Mouse (Mus musculus) erythroblast, embryonic 14.5 days (primary cell): ENCODE data around the gene Zfp974.

Source experiments
- GATA1 ChIP-seq: IDR thresholded peaks from 2 replicates; pipeline ENCODE4 v1.6.1; 2012; ENCODE audit warnings: low read length, inconsistent platforms, mixed read lengths
- TAL1 ChIP-seq: IDR thresholded peaks from 3 replicates; pipeline ENCODE4 v1.6.1; 2012; ENCODE audit warnings: low read length, inconsistent platforms, mixed read lengths

- TF ChIP-seq TAL1 (no peak), GATA1 (no peak)
Observed at GRCm38 (mm10) chr7:27933050-27933799, 4.0 kb upstream of the Zfp974 start.
